Mouse (Mus musculus) MEL (cell line): ENCODE measurements around the gene Banf1. TPM values are rescaled to one million over a fixed set of nuclear protein-coding genes. Genes with fewer than 3 reads are reported as not detected.

Source experiments
- DNase-seq: peaks from one replicate; pipeline ENCODE4 v3.0.0; 2011; ENCODE audit warnings: low read depth, low spot score
- H3K27ac ChIP-seq: 2 replicates; pipeline ENCODE4 v1.5.1; 2012; ENCODE audit warnings: low read depth, mild to moderate bottlenecking, control low read depth, low read length, moderate library complexity; ENCODE audit not compliant: control insufficient read depth
- H3K27me3 ChIP-seq, 2 experiments: fragments of 150-350 bp in 1 of 2; sonication (generic) in 1 of 2; 2 replicates each; pipeline ENCODE4 v1.6.1; 2012; ENCODE audit warnings: low read length in 2 of 2, mild to moderate bottlenecking in 2 of 2, improper control_type of control experiment in 1 of 2, moderate library complexity in 1 of 2; ENCODE audit not compliant: insufficient read depth in 2 of 2, control insufficient read depth in 1 of 2
- H3K36me3 ChIP-seq, 2 experiments: 2 replicates each; pipeline ENCODE4 v1.6.1; 2012 to 2014; ENCODE audit warnings: low read length in 2 of 2, improper control_type of control experiment in 1 of 2, inconsistent platforms in 1 of 2, mild to moderate bottlenecking in 1 of 2; ENCODE audit not compliant: insufficient read depth in 2 of 2, control insufficient read depth in 1 of 2
- H3K4me1 ChIP-seq, 2 experiments: fragments of 150-350 bp in 1 of 2; sonication (generic) in 1 of 2; 2 replicates each; pipeline ENCODE4 v1.6.1; 2012; ENCODE audit warnings: low read length in 2 of 2, improper control_type of control experiment in 1 of 2, mild to moderate bottlenecking in 1 of 2; ENCODE audit not compliant: insufficient read depth in 2 of 2, control insufficient read depth in 1 of 2
- H3K4me3 ChIP-seq, 2 experiments: fragments of 150-350 bp in 1 of 2; sonication (generic) in 1 of 2; 2 replicates each; pipeline ENCODE4 v1.5.1; 2012; ENCODE audit warnings: low read depth in 2 of 2, low read length in 2 of 2, mild to moderate bottlenecking in 2 of 2, moderate library complexity in 2 of 2, control low read depth in 1 of 2, improper control_type of control experiment in 1 of 2; ENCODE audit not compliant: control insufficient read depth in 1 of 2, insufficient read depth in 1 of 2
- H3K79me2 ChIP-seq: 2 replicates; pipeline ENCODE4 v1.6.1; 2012; ENCODE audit warnings: mild to moderate bottlenecking, low read length, moderate library complexity; ENCODE audit not compliant: control insufficient read depth, poor library complexity, insufficient read depth
- H3K9ac ChIP-seq: 2 replicates; pipeline ENCODE4 v1.6.1; 2012; ENCODE audit warnings: low read depth, mild to moderate bottlenecking, control low read depth, low read length, moderate library complexity; ENCODE audit not compliant: control insufficient read depth, poor library complexity, severe bottlenecking
- H3K9me3 ChIP-seq: fragments of 150-350 bp; sonication (generic); replicated peaks from 2 replicates; pipeline ENCODE4 v1.6.1; 2012; ENCODE audit warnings: mild to moderate bottlenecking, low read length, improper control_type of control experiment, moderate library complexity; ENCODE audit not compliant: insufficient read depth
- BHLHE40 ChIP-seq: IDR thresholded peaks from 2 replicates; pipeline ENCODE4 v1.6.1; 2012; ENCODE audit warnings: low read depth, mild to moderate bottlenecking, inconsistent platforms, low read length, improper control_type of control experiment, borderline replicate concordance
- CHD1 ChIP-seq: IDR thresholded peaks from 2 replicates; pipeline ENCODE4 v1.6.1; 2012; ENCODE audit warnings: low read depth, mild to moderate bottlenecking, inconsistent platforms, low read length, improper control_type of control experiment
- CHD2 ChIP-seq: IDR thresholded peaks from 2 replicates; pipeline ENCODE4 v1.6.1; 2011; ENCODE audit warnings: low read length, improper control_type of control experiment
- CTCF ChIP-seq, 3 experiments: IDR thresholded peaks in 2 of 3; conservative IDR thresholded peaks in 1 of 3; 2 replicates each; pipeline ENCODE4 v1.5.1; 2011 to 2012; ENCODE audit warnings: low read length in 3 of 3, low read depth in 2 of 3, mild to moderate bottlenecking in 2 of 3, improper control_type of control experiment in 1 of 3, inconsistent platforms in 1 of 3, mixed read lengths in 1 of 3, moderate library complexity in 1 of 3; ENCODE audit not compliant: control insufficient read depth in 1 of 3, insufficient read depth in 1 of 3, poor library complexity in 1 of 3, severe bottlenecking in 1 of 3
- ELF1 ChIP-seq: IDR thresholded peaks from 2 replicates; pipeline ENCODE4 v1.6.1; 2014; ENCODE audit warnings: low read depth, mild to moderate bottlenecking, inconsistent platforms, low read length, improper control_type of control experiment, moderate library complexity
- GABPA ChIP-seq: IDR thresholded peaks from 2 replicates; pipeline ENCODE4 v1.6.1; 2012; ENCODE audit warnings: low read depth, mild to moderate bottlenecking, inconsistent platforms, low read length, improper control_type of control experiment, moderate library complexity
- JUND ChIP-seq: IDR thresholded peaks from 2 replicates; pipeline ENCODE4 v1.6.1; 2011; ENCODE audit warnings: low read depth, mild to moderate bottlenecking, improper control_type of control experiment, low read length
- KAT2A ChIP-seq: conservative IDR thresholded peaks from 2 replicates; pipeline ENCODE4 v1.6.1; 2012; ENCODE audit warnings: low read depth, low read length, improper control_type of control experiment, inconsistent platforms
- MAX ChIP-seq: IDR thresholded peaks from 2 replicates; pipeline ENCODE4 v1.6.1; 2011; ENCODE audit warnings: low read length, improper control_type of control experiment
- MAZ ChIP-seq: IDR thresholded peaks from 2 replicates; pipeline ENCODE4 v1.6.1; 2012; ENCODE audit warnings: low read depth, mild to moderate bottlenecking, inconsistent platforms, low read length, improper control_type of control experiment
- MEF2A ChIP-seq: IDR thresholded peaks from 2 replicates; pipeline ENCODE4 v1.6.1; 2014; ENCODE audit warnings: low read depth, mild to moderate bottlenecking, inconsistent platforms, low read length, improper control_type of control experiment; ENCODE audit not compliant: poor library complexity, insufficient replicate concordance, severe bottlenecking; ENCODE audit errors: extremely low read depth
- MXI1 ChIP-seq: IDR thresholded peaks from 2 replicates; pipeline ENCODE4 v1.6.1; 2011; ENCODE audit warnings: mild to moderate bottlenecking, low read depth, low read length, improper control_type of control experiment
- MYB ChIP-seq: IDR thresholded peaks from 2 replicates; pipeline ENCODE4 v1.6.1; 2011; ENCODE audit warnings: mild to moderate bottlenecking, low read depth, low read length, improper control_type of control experiment
- MYC ChIP-seq: IDR thresholded peaks from 2 replicates; pipeline ENCODE4 v1.6.1; 2011; ENCODE audit warnings: low read depth, mild to moderate bottlenecking, low read length, improper control_type of control experiment, moderate library complexity
- NRF1 ChIP-seq: IDR thresholded peaks from 2 replicates; pipeline ENCODE4 v1.6.1; 2014; ENCODE audit warnings: low read depth, mild to moderate bottlenecking, inconsistent platforms, low read length, improper control_type of control experiment, moderate library complexity; ENCODE audit not compliant: poor library complexity, insufficient read depth, severe bottlenecking
- POLR2AphosphoS2 ChIP-seq: IDR thresholded peaks from 2 replicates; pipeline ENCODE4 v1.6.1; 2011; ENCODE audit warnings: low read length, improper control_type of control experiment
- RAD21 ChIP-seq: IDR thresholded peaks from 2 replicates; pipeline ENCODE4 v1.6.1; 2011; ENCODE audit warnings: mild to moderate bottlenecking, low read depth, low read length, improper control_type of control experiment
- RCOR1 ChIP-seq: IDR thresholded peaks from 2 replicates; pipeline ENCODE4 v1.6.1; 2012; ENCODE audit warnings: low read depth, mild to moderate bottlenecking, inconsistent platforms, low read length, improper control_type of control experiment
- SIN3A ChIP-seq: IDR thresholded peaks from 2 replicates; pipeline ENCODE4 v1.6.1; 2012; ENCODE audit warnings: low read length, improper control_type of control experiment, inconsistent platforms
- SMC3 ChIP-seq: IDR thresholded peaks from 2 replicates; pipeline ENCODE4 v1.6.1; 2011; ENCODE audit warnings: low read depth, low read length, improper control_type of control experiment
- TAL1 ChIP-seq: IDR thresholded peaks from 2 replicates; pipeline ENCODE4 v1.6.1; 2012; ENCODE audit warnings: mild to moderate bottlenecking, inconsistent platforms, low read length, moderate library complexity, mixed read lengths
- TCF12 ChIP-seq: IDR thresholded peaks from 2 replicates; pipeline ENCODE4 v1.6.1; 2014; ENCODE audit warnings: low read depth, mild to moderate bottlenecking, inconsistent platforms, low read length, improper control_type of control experiment, moderate library complexity
- UBTF ChIP-seq: IDR thresholded peaks from 2 replicates; pipeline ENCODE4 v1.6.1; 2012; ENCODE audit warnings: low read depth, mild to moderate bottlenecking, inconsistent platforms, low read length, improper control_type of control experiment, moderate library complexity, borderline replicate concordance; ENCODE audit not compliant: insufficient read depth
- USF2 ChIP-seq, 2 experiments: IDR thresholded peaks; 2 replicates each; pipeline ENCODE4 v1.6.1; 2011 to 2012; ENCODE audit warnings: improper control_type of control experiment in 2 of 2, low read length in 2 of 2, borderline replicate concordance in 1 of 2, inconsistent platforms in 1 of 2, low read depth in 1 of 2, mild to moderate bottlenecking in 1 of 2; ENCODE audit not compliant: insufficient read depth in 1 of 2
- ZC3H11A ChIP-seq: IDR thresholded peaks from 2 replicates; pipeline ENCODE4 v1.6.1; 2012; ENCODE audit warnings: low read depth, mild to moderate bottlenecking, inconsistent platforms, low read length, improper control_type of control experiment
- ZKSCAN1 ChIP-seq: IDR thresholded peaks from 2 replicates; pipeline ENCODE4 v1.6.1; 2012; ENCODE audit warnings: low read depth, mild to moderate bottlenecking, inconsistent platforms, low read length, improper control_type of control experiment, moderate library complexity
- ZMIZ1 ChIP-seq: IDR thresholded peaks from 2 replicates; pipeline ENCODE4 v1.6.1; 2012; ENCODE audit warnings: low read depth, mild to moderate bottlenecking, inconsistent platforms, low read length, improper control_type of control experiment, moderate library complexity
- polyA plus RNA-seq, 2 experiments: library from polyadenylated mRNA; stranded (reverse) in 1 of 2; unstranded in 1 of 2; fragments of >175 nt in 1 of 2; fragments of >200 nt in 1 of 2; gene quantifications; 2 replicates each; pipeline versions ENCODE4 v1.2.1 to v1.2.4; 2012; ENCODE audit warnings: low replicate concordance in 2 of 2, low read depth in 1 of 2; ENCODE audit not compliant: insufficient read length in 2 of 2, insufficient read depth in 1 of 2, missing spikeins in 1 of 2
- total RNA-seq: library from RNA; depleted of rRNA; stranded (reverse); fragments of 300-350 nt; gene quantifications from 2 replicates; pipeline ENCODE4 v1.2.3, GENCODE M21; 2012

Banf1 gene
- total and polyA plus RNA-seq, 3 experiments = 207 to 1,168 (median 644) TPM

- Histone ChIP-seq H3K79me2 (no peaks in the 10 kb centered on the region), H3K9ac (no peak overlapping the region), H3K36me3 (no peaks in the 10 kb centered on the region), H3K4me1 (no peaks in the 10 kb centered on the region), H3K9me3 (no peaks in the 10 kb centered on the region), H3K27ac (no peak overlapping the region), H3K4me3 (no peak overlapping the region), H3K27me3 (peaks cover 0 to 5% of the 10 kb centered on the region in 2 experiments; a peak in 3 of 4 replicates)
- TF ChIP-seq MEF2A (no peak), ZKSCAN1 (no peak), ZMIZ1 (no peak), SIN3A (no peak), CTCF (IDR thresholded peaks at IDR 0.05 in 2 of 3, conservative IDR thresholded peaks at IDR 0.05 in 1 of 3; ENCODE audit: control insufficient read depth in 1 of 3, insufficient read depth in 1 of 3, low read depth in 2 of 3, low read length in 3 of 3, poor library complexity in 1 of 3, severe bottlenecking in 1 of 3) (no peak), CHD1 (no peak), ZC3H11A (no peak), CHD2 (no peak), BHLHE40 (no peak), MYB (no peak), NRF1 (no peak), KAT2A (no peak), MAX (no peak), MYC (no peak), POLR2AphosphoS2 (no peak), MXI1 (no peak), ELF1 (no peak), JUND (no peak), RCOR1 (no peak), GABPA (no peak)
- DNase-seq = no peak
Measured at GRCm38 (mm10) chr19:5348064-5348463, 18.9 kb downstream of the Banf1 start.

GRCm38 (mm10) chr19:5345297-5346131, 21.5 kb downstream of the Banf1 start:
- Histone ChIP-seq H3K4me1 (no peaks in the 10 kb centered on the region), H3K36me3 (no peaks in the 10 kb centered on the region), H3K4me3 (no peak overlapping the region), H3K9me3 (no peaks in the 10 kb centered on the region), H3K27me3 (peaks cover 5 to 8% of the 10 kb centered on the region in 2 experiments), H3K79me2 (no peaks in the 10 kb centered on the region), H3K9ac (no peak overlapping the region), H3K27ac (no peak overlapping the region)
- TF ChIP-seq SMC3 (no peak), TAL1 (no peak), TCF12 (no peak), GABPA (no peak), CHD2 (no peak), JUND (no peak), MXI1 (no peak), BHLHE40 (no peak), ELF1 (no peak), CTCF (IDR thresholded peaks at IDR 0.05 in 2 of 3, conservative IDR thresholded peaks at IDR 0.05 in 1 of 3; ENCODE audit: control insufficient read depth in 1 of 3, insufficient read depth in 1 of 3, low read depth in 2 of 3, low read length in 3 of 3, poor library complexity in 1 of 3, severe bottlenecking in 1 of 3) (no peak), RAD21 (no peak), USF2 (IDR thresholded peaks at IDR 0.05; ENCODE audit: borderline replicate concordance in 1 of 2, insufficient read depth in 1 of 2, low read depth in 1 of 2, low read length in 2 of 2) (no peak), NRF1 (no peak), UBTF (no peak), KAT2A (no peak), MEF2A (no peak), MAZ (no peak), ZC3H11A (no peak), RCOR1 (no peak)
- no peak for DNase-seq
